Mouse (Mus musculus) heart, postnatal 0 days (tissue): Measurements from ENCODE around the gene Crtc1.

Source experiments
- CTCF ChIP-seq: IDR thresholded peaks from 2 replicates; pipeline ENCODE4 v1.5.1; 2016; ENCODE audit warnings: antibody characterized with exemption, control low read depth, low read depth
- EP300 ChIP-seq: IDR thresholded peaks from 2 replicates; pipeline ENCODE4 v1.6.1; 2016; ENCODE audit warnings: antibody characterized with exemption, low read depth

GRCm38 (mm10) chr8:70462516-70462813, 23.1 kb upstream of the Crtc1 start:
- TF ChIP-seq CTCF (no peak), EP300 (no peak)
